Mouse (Mus musculus): ENCODE data around the gene Fgd6.

The Fgd6 gene

GRCm38 (mm10) chr10:94093534-94093933 lies 57.7 kb downstream of the Fgd6 start:
- no peak for DNase-seq (ENCODE audit: extremely low spot score, low read depth, low spot score)

GRCm38 (mm10) chr10:94095743-94096465 lies 60.1 kb downstream of the Fgd6 start:
- no peak for DNase-seq (ENCODE audit: extremely low spot score, low read depth, low spot score)

GRCm38 (mm10) chr10:94097081-94097845 lies 61.5 kb downstream of the Fgd6 start:
- DNase-seq (ENCODE audit: extremely low spot score, low read depth, low spot score) = no peak

- no peak for DNase-seq (ENCODE audit: extremely low spot score, low read depth, low spot score)
These were observed 62.3 kb downstream of the Fgd6 start for GRCm38 (mm10) chr10:94098100-94098499.

- no peak for DNase-seq (ENCODE audit: extremely low spot score, low read depth, low spot score)
These were observed 69.7 kb downstream of the Fgd6 start for GRCm38 (mm10) chr10:94105498-94105897.

GRCm38 (mm10) chr10:94107168-94107567 lies 71.4 kb downstream of the Fgd6 start:
- DNase-seq (ENCODE audit: extremely low spot score, low read depth, low spot score) = no peak

GRCm38 (mm10) chr10:94107607-94108006 lies 71.8 kb downstream of the Fgd6 start:
- DNase-seq (ENCODE audit: extremely low spot score, low read depth, low spot score) = no peak

- DNase-seq (ENCODE audit: extremely low spot score, low read depth, low spot score) = no peak
These were observed 73.0 kb downstream of the Fgd6 start for GRCm38 (mm10) chr10:94108791-94109190.

- DNase-seq (ENCODE audit: extremely low spot score, low read depth, low spot score) = peak; percentile 91
These were observed 75.3 kb downstream of the Fgd6 start for GRCm38 (mm10) chr10:94110834-94111754.

- DNase-seq (ENCODE audit: extremely low spot score, low read depth, low spot score) = no peak
These were observed 76.4 kb downstream of the Fgd6 start for GRCm38 (mm10) chr10:94112207-94112606.

GRCm38 (mm10) chr10:94115893-94116599 lies 80.2 kb downstream of the Fgd6 start:
- DNase-seq (ENCODE audit: extremely low spot score, low read depth, low spot score) = peak; percentile 62

- no peak for DNase-seq (ENCODE audit: extremely low spot score, low read depth, low spot score)
These were observed 81.1 kb downstream of the Fgd6 start for GRCm38 (mm10) chr10:94116781-94117340.

- no peak for DNase-seq (ENCODE audit: extremely low spot score, low read depth, low spot score)
These were observed 82.1 kb downstream of the Fgd6 start for GRCm38 (mm10) chr10:94117916-94118315.

GRCm38 (mm10) chr10:94118993-94119392 lies 83.2 kb downstream of the Fgd6 start:
- DNase-seq (ENCODE audit: extremely low spot score, low read depth, low spot score) = no peak

GRCm38 (mm10) chr10:94120676-94121075 lies 84.9 kb downstream of the Fgd6 start:
- DNase-seq (ENCODE audit: extremely low spot score, low read depth, low spot score) = no peak

- DNase-seq (ENCODE audit: extremely low spot score, low read depth, low spot score) = no peak
These were observed 86.8 kb downstream of the Fgd6 start for GRCm38 (mm10) chr10:94122595-94122994.

GRCm38 (mm10) chr10:94123581-94123980 lies 87.8 kb downstream of the Fgd6 start:
- no peak for DNase-seq (ENCODE audit: extremely low spot score, low read depth, low spot score)

- no peak for DNase-seq (ENCODE audit: extremely low spot score, low read depth, low spot score)
These were observed 88.6 kb downstream of the Fgd6 start for GRCm38 (mm10) chr10:94124376-94124775.

GRCm38 (mm10) chr10:94129680-94130119 lies 93.9 kb downstream of the Fgd6 start:
- no peak for DNase-seq (ENCODE audit: extremely low spot score, low read depth, low spot score)

- DNase-seq (ENCODE audit: extremely low spot score, low read depth, low spot score) = no peak
These were observed 97.3 kb downstream of the Fgd6 start for GRCm38 (mm10) chr10:94133081-94133480.

Measured in hindlimb bud, embryonic 11.5 days (tissue).